Mouse (Mus musculus) intestine, postnatal 0 days (tissue): ENCODE data around the gene Syk. TPM values are rescaled to one million over a fixed set of nuclear protein-coding genes. Genes with fewer than 3 reads are reported as not detected.

Source experiments
- ATAC-seq: fragments of 200-750 bp; cut with Nextera tagmentation; 2 replicates; pipeline ENCODE4 v1.8.0; 2017; ENCODE audit warnings: mild to moderate bottlenecking, moderate TSS enrichment, moderate library complexity
- H3K27ac ChIP-seq: fragments of 300-500 bp; sonication (generic); 2 replicates; pipeline ENCODE4 v1.5.1; 2014; ENCODE audit warnings: mild to moderate bottlenecking, low read depth, low read length, moderate library complexity
- H3K27me3 ChIP-seq: fragments of 300-500 bp; sonication (generic); replicated peaks from 2 replicates; pipeline ENCODE4 v1.6.1; 2014; ENCODE audit warnings: low read length, mixed read lengths; ENCODE audit not compliant: control insufficient read depth, insufficient read depth
- H3K36me3 ChIP-seq: fragments of 300-500 bp; sonication (generic); 2 replicates; pipeline ENCODE4 v1.6.1; 2014; ENCODE audit warnings: mild to moderate bottlenecking, moderate library complexity; ENCODE audit not compliant: control insufficient read depth, insufficient read depth
- H3K4me1 ChIP-seq: fragments of 300-500 bp; sonication (generic); replicated peaks from 2 replicates; pipeline ENCODE4 v1.6.1; 2014; ENCODE audit warnings: antibody characterized with exemption, low read length, mixed read lengths; ENCODE audit not compliant: control insufficient read depth, insufficient read depth
- H3K4me2 ChIP-seq: fragments of 300-500 bp; sonication (generic); replicated peaks from 2 replicates; pipeline ENCODE4 v1.6.1; 2014; ENCODE audit warnings: low read depth, mild to moderate bottlenecking, moderate library complexity
- H3K4me3 ChIP-seq: fragments of 300-500 bp; sonication (generic); 2 replicates; pipeline ENCODE4 v1.5.1; 2014; ENCODE audit warnings: low read depth, low read length
- H3K9ac ChIP-seq: fragments of 300-500 bp; sonication (generic); 2 replicates; pipeline ENCODE4 v1.6.1; 2014; ENCODE audit warnings: mild to moderate bottlenecking, low read depth, low read length
- H3K9me3 ChIP-seq: fragments of 300-500 bp; sonication (generic); 2 replicates; pipeline ENCODE4 v1.6.1; 2016; ENCODE audit warnings: mixed run types; ENCODE audit not compliant: control insufficient read depth
- CTCF ChIP-seq: sonication (generic); IDR thresholded peaks from 2 replicates; pipeline ENCODE4 v1.5.1; 2016; ENCODE audit warnings: low read depth, mild to moderate bottlenecking, control low read depth, antibody characterized with exemption, moderate library complexity
- WGBS: fragments of 180-500 bp; shearing (Covaris S2); extraction: QIAGEN DNeasy Blood & Tissue Kit; methylation state at CpG from one replicate; pipeline ENCODE4 v1.1.7; 2014; 5-methylcytosine and 5-hydroxymethylcytosine counted together
- polyA plus RNA-seq: library from polyadenylated mRNA; unstranded; fragments of >200 nt; fragmentation: Nextera tagmentation; extraction: Ambion mirVana; gene quantifications from 2 replicates; pipeline ENCODE4 v1.2.1, GENCODE M21; 2015

Gene Syk
- polyA plus RNA-seq = 2.0 TPM in 2 replicates

DNA sequence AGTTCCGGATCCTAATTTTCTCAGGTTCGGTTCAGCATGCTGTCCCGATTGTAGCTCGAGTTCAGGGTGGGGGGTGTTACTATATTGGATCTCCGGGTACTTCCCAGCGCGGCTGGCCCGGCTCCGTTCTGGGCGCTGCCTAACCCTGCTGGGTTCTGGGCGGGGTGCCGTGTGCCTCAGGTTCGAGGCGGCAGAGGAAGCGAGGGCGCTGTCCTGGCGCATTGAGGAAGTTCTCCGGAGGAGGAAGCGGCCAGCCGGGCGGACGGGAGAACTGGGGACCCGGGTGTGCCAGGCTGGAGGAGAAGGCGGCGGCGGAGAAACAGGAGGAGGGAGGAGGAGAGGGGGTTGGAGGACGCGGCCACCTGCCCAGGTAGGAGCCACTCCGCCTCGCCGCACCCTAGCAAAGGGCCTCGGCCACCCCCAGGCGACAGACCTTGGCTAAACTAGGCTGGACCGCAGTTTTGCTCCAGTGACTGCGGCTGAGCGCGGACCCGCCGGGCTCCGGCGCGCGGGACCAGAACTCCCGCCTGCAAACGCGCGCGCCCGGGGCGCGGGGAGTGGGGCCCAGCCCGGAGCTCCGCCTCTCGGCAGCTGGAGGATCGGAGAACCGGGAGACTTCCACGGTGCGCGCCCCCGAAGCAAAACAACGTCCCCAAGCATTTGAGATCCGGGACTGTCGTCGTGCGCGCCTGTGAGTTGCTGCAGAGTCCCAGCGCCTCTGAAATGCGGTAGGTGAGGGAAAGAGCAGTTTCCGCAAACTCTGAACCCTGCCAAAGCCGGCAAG is at the start of gene Syk:
Syk (plus strand) TSS at position 296 of the 784 bp plus-strand sequence.
- peak; percentile 85 for ATAC-seq

DNA sequence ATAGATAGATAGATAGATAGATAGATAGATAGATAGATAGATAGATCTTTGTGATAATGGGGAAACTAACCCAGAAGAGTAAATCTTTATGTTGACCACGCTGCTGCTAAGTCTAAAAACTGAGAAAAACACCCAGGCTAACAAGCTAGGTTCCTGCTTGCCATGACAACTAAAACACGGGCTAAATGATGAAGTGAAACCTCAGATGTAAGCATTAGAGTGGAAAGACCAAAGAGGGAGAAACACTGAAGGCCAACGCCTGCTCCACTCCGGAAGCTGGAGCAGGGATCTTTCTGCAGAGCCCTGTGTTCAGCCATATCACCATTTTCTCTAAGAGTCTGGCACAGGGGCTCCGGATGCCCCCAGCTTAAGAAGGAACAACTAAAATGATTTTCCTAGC is 49.3 kb upstream of the Syk start:
- Histone ChIP-seq H3K9ac (no peak overlapping the region), H3K36me3 (no peaks in the 10 kb centered on the region), H3K4me2 (no peak overlapping the region), H3K27ac (no peak overlapping the region), H3K9me3 (no peaks in the 10 kb centered on the region), H3K27me3 (peaks cover 11% of the 10 kb centered on the region), H3K4me3 (no peak overlapping the region), H3K4me1 (no peaks in the 10 kb centered on the region)
- ATAC-seq = no peak
- WGBS = 82% methylated on average over 5 of the region's 5 CpGs
- TF ChIP-seq CTCF = no peak

More for the DNA sequence above, at the start of gene Syk:
- peak within 1 kb of the TSS; percentile 54 for H3K27ac ChIP-seq
- no peak; the same call in 1 of the 2 replicates for TF ChIP-seq CTCF
- peak within 1 kb of the TSS; percentile 92 for H3K4me2 ChIP-seq
- H3K36me3 ChIP-seq = no peaks in the 10 kb centered on the region
- no peaks in the 10 kb centered on the region for H3K27me3 ChIP-seq
- H3K4me3 ChIP-seq = peak within 1 kb of the TSS; percentile 59
- H3K4me1 ChIP-seq = no peaks in the 10 kb centered on the region
- H3K9me3 ChIP-seq = no peaks in the 10 kb centered on the region
- under 1% methylated on average over 66 of the region's 70 CpGs for WGBS
- H3K9ac ChIP-seq = peak within 1 kb of the TSS; percentile 53

DNA sequence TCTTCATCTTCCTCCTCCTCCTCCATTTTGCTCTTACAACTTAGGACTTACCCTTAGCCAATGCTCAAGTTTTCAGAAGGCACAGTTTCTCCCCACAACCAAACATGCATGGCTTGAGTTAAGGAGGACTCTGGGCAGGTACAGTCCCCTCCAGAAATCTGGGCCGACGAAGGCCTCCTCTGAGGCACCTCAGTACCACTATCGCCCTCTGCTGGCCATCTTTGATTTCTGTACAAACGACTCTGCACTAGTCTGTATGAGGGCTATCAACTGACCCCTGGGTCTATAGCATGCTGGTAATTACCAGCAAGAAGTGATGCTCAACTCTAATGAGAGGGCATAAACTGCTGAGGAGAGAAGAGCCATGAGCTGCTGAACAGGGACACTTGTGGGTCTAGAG is 47.4 kb upstream of the Syk start:
- no peak for ATAC-seq

DNA sequence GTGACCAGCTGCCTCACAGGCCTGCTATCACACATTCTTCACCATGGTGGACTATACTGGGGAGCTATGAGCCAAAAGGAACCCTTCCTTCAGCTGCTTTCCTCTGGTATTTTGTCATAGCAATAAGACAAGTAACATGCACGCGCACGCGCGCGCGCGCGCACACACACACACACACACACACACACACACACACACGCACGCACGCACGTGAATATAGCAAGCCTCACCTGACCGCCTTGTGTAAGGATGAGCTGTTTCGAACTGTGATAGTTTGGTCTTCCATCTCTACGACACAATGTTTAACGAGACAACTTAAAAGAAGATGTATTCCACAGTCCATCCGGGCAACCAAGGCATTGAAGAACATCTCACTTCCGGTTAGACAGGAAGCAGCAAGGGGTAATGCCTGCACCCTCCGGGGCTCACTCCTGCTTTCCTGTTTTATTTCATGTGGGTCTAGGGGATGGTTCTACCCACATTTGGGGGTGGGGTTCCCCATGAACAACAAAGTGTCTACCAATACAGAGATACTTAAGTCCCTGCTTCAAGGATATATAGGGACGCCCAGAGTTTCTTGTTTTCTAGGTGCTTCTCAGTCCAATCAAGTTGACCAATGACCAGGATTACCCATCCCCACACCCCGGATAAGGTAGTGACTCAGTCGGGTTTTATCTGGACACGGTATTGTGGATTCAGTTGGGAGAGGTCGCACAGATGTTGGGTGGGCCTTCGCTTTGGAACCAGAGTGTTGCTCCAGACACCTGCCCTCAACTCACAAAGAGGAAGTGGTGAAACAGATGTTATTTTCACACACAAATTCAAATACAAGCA is 45.0 kb upstream of the Syk start:
- Histone ChIP-seq H3K9me3 (no peaks in the 10 kb centered on the region), H3K27ac (no peak overlapping the region), H3K4me1 (no peaks in the 10 kb centered on the region), H3K9ac (no peak overlapping the region), H3K4me3 (no peak overlapping the region), H3K4me2 (no peak overlapping the region), H3K36me3 (no peaks in the 10 kb centered on the region), H3K27me3 (no peaks in the 10 kb centered on the region)
- TF ChIP-seq CTCF = no peak
- WGBS = 92% methylated on average over 26 of the region's 26 CpGs
- ATAC-seq = no peak

More for the DNA sequence above, 47.4 kb upstream of the Syk start:
- H3K27ac ChIP-seq = no peak overlapping the region
- H3K9ac ChIP-seq = no peak overlapping the region
- 0 out of 2 replicates have a peak, but pooled peaks cover under 1% of the 10 kb centered on the region for H3K27me3 ChIP-seq
- no peaks in the 10 kb centered on the region for H3K9me3 ChIP-seq
- no peaks in the 10 kb centered on the region for H3K36me3 ChIP-seq
- 3% methylated on average over 4 of the region's 4 CpGs for WGBS
- no peak overlapping the region for H3K4me3 ChIP-seq
- H3K4me2 ChIP-seq = no peak overlapping the region
- H3K4me1 ChIP-seq = no peaks in the 10 kb centered on the region
- TF ChIP-seq CTCF = peak; percentile 89

DNA sequence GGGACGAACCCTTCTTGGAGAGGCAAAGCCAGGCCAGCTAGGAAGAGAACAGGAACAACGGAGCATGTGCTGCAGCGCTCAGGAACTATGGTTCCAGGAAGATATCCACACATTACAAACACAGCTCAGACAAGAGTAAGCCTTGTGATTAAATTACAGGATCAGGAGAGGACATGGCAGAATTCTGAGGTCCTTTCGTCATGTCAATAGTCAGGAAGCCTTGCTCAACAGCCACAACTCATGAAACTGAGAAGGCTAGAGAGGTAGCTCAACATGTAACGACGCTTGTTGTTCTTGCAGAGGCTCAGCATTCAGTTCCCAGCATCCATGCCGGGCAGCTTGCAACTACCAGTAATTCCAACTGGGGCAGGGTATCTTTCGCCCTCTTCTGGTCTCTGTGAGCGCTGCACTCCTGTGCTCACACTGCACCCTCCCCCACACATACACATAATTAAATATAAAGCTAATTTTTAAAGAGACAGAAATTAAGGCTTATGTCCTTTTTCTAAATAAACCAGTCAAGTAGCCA is 44.3 kb upstream of the Syk start:
- TF ChIP-seq CTCF = 0 out of 2 replicates have a peak, but pooled peaks have one; percentile 11
- no peak overlapping the region for H3K9ac ChIP-seq
- H3K4me2 ChIP-seq = no peak overlapping the region
- no peaks in the 10 kb centered on the region for H3K9me3 ChIP-seq
- ATAC-seq = no peak
- 89% methylated on average over 9 of the region's 9 CpGs for WGBS
- no peak overlapping the region for H3K27ac ChIP-seq
- no peaks in the 10 kb centered on the region for H3K27me3 ChIP-seq
- H3K36me3 ChIP-seq = no peaks in the 10 kb centered on the region
- H3K4me1 ChIP-seq = no peaks in the 10 kb centered on the region
- H3K4me3 ChIP-seq = no peak overlapping the region

DNA sequence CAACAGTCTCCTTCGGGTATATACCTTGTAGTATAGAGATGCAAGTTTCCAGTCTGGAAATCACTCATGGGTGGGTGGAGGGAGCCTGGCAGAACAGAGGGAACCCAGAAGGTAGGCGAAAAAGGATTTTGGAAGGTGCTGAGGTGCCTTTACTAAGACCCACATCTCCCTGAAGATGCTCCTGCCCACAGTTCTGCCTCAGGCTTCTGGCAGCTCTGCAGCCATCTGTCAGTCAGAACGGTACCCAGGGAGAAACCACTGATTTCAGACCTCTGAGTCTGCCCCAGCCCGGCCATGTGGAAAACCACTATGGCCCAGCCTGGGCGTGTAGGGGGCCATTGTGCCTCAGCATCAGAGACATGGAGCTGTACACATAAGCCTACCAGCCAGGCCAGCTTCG is 43.5 kb upstream of the Syk start:
- no peaks in the 10 kb centered on the region for H3K9me3 ChIP-seq
- 80% methylated on average over 6 of the region's 6 CpGs for WGBS
- no peaks in the 10 kb centered on the region for H3K36me3 ChIP-seq
- no peak overlapping the region for H3K27ac ChIP-seq
- H3K9ac ChIP-seq = no peak overlapping the region
- no peaks in the 10 kb centered on the region for H3K4me1 ChIP-seq
- H3K4me2 ChIP-seq = no peak overlapping the region
- no peak overlapping the region for H3K4me3 ChIP-seq
- ATAC-seq = no peak
- no peak for TF ChIP-seq CTCF
- H3K27me3 ChIP-seq = no peaks in the 10 kb centered on the region
